8 mouse cellular contexts compared by ENCODE assay signal in genomic region chr11:101066549-101067412, GRCm38 (mm10). TPM values are rescaled to one million over a fixed set of nuclear protein-coding genes. Genes with fewer than 3 reads are reported as not detected.
DNase-seq lines count a peak whose midpoint lies in the region; ATAC-seq and TF ChIP-seq lines count a peak whose summit lies in the region.

No protein-coding gene starts in this region.

- no peak overlapping the region for H3K9ac ChIP-seq in heart, postnatal 0 days (replicated peaks; ENCODE audit: low read depth, low read length)
- H3K9ac ChIP-seq in liver, postnatal 0 days (replicated peaks): peak overlapping the region; percentile 47; the same call in 1 of the 2 replicates

- H3K4me1 ChIP-seq in E14TG2a.4 (replicated peaks; ENCODE audit: low read depth, low read length): peaks cover 53% of the 10 kb centered on the region
- peaks cover 53% of the 10 kb centered on the region for H3K4me1 ChIP-seq in forebrain, embryonic 10.5 days
- peaks cover 37% of the 10 kb centered on the region for H3K4me1 ChIP-seq in heart, postnatal 0 days (ENCODE audit: control insufficient read depth, insufficient read depth)
- peaks cover 59% of the 10 kb centered on the region for H3K4me1 ChIP-seq in liver, postnatal 0 days (ENCODE audit: insufficient read depth)

- H3K4me2 ChIP-seq in heart, postnatal 0 days (ENCODE audit: low read depth, low read length): peak overlapping the region; percentile 51
- peak overlapping the region; percentile 74 for H3K4me2 ChIP-seq in liver, postnatal 0 days (ENCODE audit: low read depth, low read length)

- no peak for TF ChIP-seq POLR2A in brain, embryonic 14.5 days (IDR thresholded peaks at IDR 0.05; ENCODE audit: borderline replicate concordance, extremely low read depth, insufficient read depth, insufficient read length, poor library complexity, severe bottlenecking)

- WGBS in forebrain, embryonic 10.5 days: 19% methylated on average over 18 of the region's 18 CpGs
- 15% methylated on average over 18 of the region's 18 CpGs for WGBS in heart, postnatal 0 days
- 19% methylated on average over 18 of the region's 18 CpGs for WGBS in liver, postnatal 0 days (ENCODE audit: insufficient replicate concordance)

- no peaks in the 10 kb centered on the region for H3K9me3 ChIP-seq in E14TG2a.4 (ENCODE audit: low read length)
- no peaks in the 10 kb centered on the region for H3K9me3 ChIP-seq in forebrain, embryonic 10.5 days
- H3K9me3 ChIP-seq in heart, postnatal 0 days (replicated peaks; ENCODE audit: control insufficient read depth, low read length): no peaks in the 10 kb centered on the region
- no peaks in the 10 kb centered on the region for H3K9me3 ChIP-seq in liver, postnatal 0 days (ENCODE audit: low read length)

- ATAC-seq in heart, postnatal 0 days (ENCODE audit: insufficient read depth, low read depth): no peak
- no peak for ATAC-seq in liver, postnatal 0 days
- ATAC-seq in neutrophil, adult 5-6 weeks (ENCODE audit: extremely low read depth, insufficient number of reproducible peaks, low FRiP score, poor library complexity, severe bottlenecking): peak; percentile 43; the same call in 1 of the 2 replicates

- H3K27me3 ChIP-seq in E14TG2a.4 (ENCODE audit: insufficient read depth, low read length): peaks cover 38% of the 10 kb centered on the region
- peaks cover 36% of the 10 kb centered on the region for H3K27me3 ChIP-seq in forebrain, embryonic 10.5 days (ENCODE audit: poor library complexity, severe bottlenecking)
- H3K27me3 ChIP-seq in heart, postnatal 0 days (ENCODE audit: control insufficient read depth, insufficient read depth, low read length): no peaks in the 10 kb centered on the region
- H3K27me3 ChIP-seq in liver, postnatal 0 days (ENCODE audit: insufficient read depth, low read length): no peaks in the 10 kb centered on the region

- peaks cover 6% of the 10 kb centered on the region; the same call in 1 of the 2 replicates for H3K36me3 ChIP-seq in E14TG2a.4 (ENCODE audit: insufficient read depth, low read length)
- H3K36me3 ChIP-seq in forebrain, embryonic 10.5 days (replicated peaks): peaks cover 18% of the 10 kb centered on the region
- peaks cover 6% of the 10 kb centered on the region; the same call in 1 of the 2 replicates for H3K36me3 ChIP-seq in heart, postnatal 0 days (replicated peaks; ENCODE audit: control insufficient read depth, insufficient read depth, low read length)
- H3K36me3 ChIP-seq in liver, postnatal 0 days (replicated peaks; ENCODE audit: insufficient read depth, low read length): peaks cover 11% of the 10 kb centered on the region

- TF ChIP-seq EP300 in heart, postnatal 0 days (IDR thresholded peaks at IDR 0.05; ENCODE audit: low read depth): no peak
- peak; percentile 13; the same call in 1 of the 2 replicates for TF ChIP-seq EP300 in liver, postnatal 0 days (IDR thresholded peaks at IDR 0.05; ENCODE audit: low read depth)

- peak overlapping the region; percentile 71 for H3K27ac ChIP-seq in forebrain, embryonic 10.5 days
- peak overlapping the region; percentile 18; the same call in 1 of the 2 replicates for H3K27ac ChIP-seq in heart, postnatal 0 days (ENCODE audit: low read depth)
- peak overlapping the region; percentile 98 for H3K27ac ChIP-seq in liver, postnatal 0 days (ENCODE audit: low read depth)

- peak; percentile 69 for TF ChIP-seq CTCF in E14TG2a.4 (conservative IDR thresholded peaks at IDR 0.05; ENCODE audit: low read length)
- TF ChIP-seq CTCF in brain, embryonic 14.5 days (IDR thresholded peaks at IDR 0.05; ENCODE audit: borderline replicate concordance, extremely low read depth, insufficient read depth, insufficient read length): peak; percentile 97
- TF ChIP-seq CTCF in heart, postnatal 0 days (IDR thresholded peaks at IDR 0.05; ENCODE audit: low read depth): peak; percentile 98
- peak; percentile 99 for TF ChIP-seq CTCF in liver, postnatal 0 days (IDR thresholded peaks at IDR 0.05; ENCODE audit: low read depth)

- H3K4me3 ChIP-seq in E14TG2a.4 (replicated peaks; ENCODE audit: low read length): peak overlapping the region; percentile 67
- H3K4me3 ChIP-seq in forebrain, embryonic 10.5 days: peak overlapping the region; percentile 50
- peak overlapping the region; percentile 13; the same call in 1 of the 2 replicates for H3K4me3 ChIP-seq in heart, postnatal 0 days (ENCODE audit: low read depth, low read length)
- peak overlapping the region; percentile 33 for H3K4me3 ChIP-seq in liver, postnatal 0 days (ENCODE audit: low read depth, low read length)

- peak; percentile 89 for DNase-seq in brain, embryonic 14.5 days (ENCODE audit: low read depth)
- peak; percentile 88 for DNase-seq in forebrain, embryonic 10.5 days (ENCODE audit: extremely low spot score, low spot score)
- peak; percentile 62 for DNase-seq in heart, postnatal 0 days (ENCODE audit: low spot score)
- DNase-seq in kidney, postnatal 25 days: peak; percentile 90 to 92
- DNase-seq in liver, postnatal 0 days: peak; percentile 89
- DNase-seq in thymus, adult 18-20 months: peak; percentile 66 to 72

RNA-seq across cellular contexts. Expression of gene Naglu, which starts 3.0 kb away (rescaled TPM):
- 11.9 and 12.5 TPM in 2 replicates for polyA plus RNA-seq in brain, embryonic 14.5 days (2012; rRNA removed)
- 8.2 and 9.3 TPM in 2 replicates for polyA plus RNA-seq in forebrain, embryonic 10.5 days (2016; fragmentation: Nextera tagmentation; extraction: Ambion mirVana)
- total RNA-seq in heart, postnatal 0 days (2014; rRNA removed; ENCODE audit: low replicate concordance): 15.8 and 20.2 TPM in 2 replicates
- 10.3 and 12.0 TPM in 2 replicates for polyA plus RNA-seq in heart, postnatal 0 days (2015; fragmentation: Nextera tagmentation; extraction: Ambion mirVana)
- 19.1 and 19.3 TPM in 2 replicates for polyA plus RNA-seq in liver, postnatal 0 days (2015; fragmentation: Nextera tagmentation; extraction: Ambion mirVana)
- 11.1 and 13.6 TPM in 2 replicates for total RNA-seq in neutrophil, adult 5-6 weeks (2017)

RNA-seq across cellular contexts. Expression of gene Hsd17b1, which starts 11.4 kb away (rescaled TPM):
- polyA plus RNA-seq in brain, embryonic 14.5 days (2012; rRNA removed): 0.50 and 0.78 TPM in 2 replicates
- 0.10 and 0.11 TPM in 2 replicates for polyA plus RNA-seq in forebrain, embryonic 10.5 days (2016; fragmentation: Nextera tagmentation; extraction: Ambion mirVana)
- total RNA-seq in heart, postnatal 0 days (2014; rRNA removed; ENCODE audit: low replicate concordance): not detected in 2 replicates
- polyA plus RNA-seq in heart, postnatal 0 days (2015; fragmentation: Nextera tagmentation; extraction: Ambion mirVana): 0.08 TPM in 1 of 2 replicates, not detected in the other
- 0.23 and 0.33 TPM in 2 replicates for polyA plus RNA-seq in liver, postnatal 0 days (2015; fragmentation: Nextera tagmentation; extraction: Ambion mirVana)
- total RNA-seq in neutrophil, adult 5-6 weeks (2017): 2.3 and 3.4 TPM in 2 replicates

RNA-seq across cellular contexts. Expression of gene Coasy, which starts 15.6 kb away (rescaled TPM):
- polyA plus RNA-seq in brain, embryonic 14.5 days (2012; rRNA removed): 49.1 and 77.5 TPM in 2 replicates
- 51.4 and 53.3 TPM in 2 replicates for polyA plus RNA-seq in forebrain, embryonic 10.5 days (2016; fragmentation: Nextera tagmentation; extraction: Ambion mirVana)
- total RNA-seq in heart, postnatal 0 days (2014; rRNA removed; ENCODE audit: low replicate concordance): 44.6 and 64.1 TPM in 2 replicates
- polyA plus RNA-seq in heart, postnatal 0 days (2015; fragmentation: Nextera tagmentation; extraction: Ambion mirVana): 26.8 and 26.9 TPM in 2 replicates
- 38.5 and 42.9 TPM in 2 replicates for polyA plus RNA-seq in liver, postnatal 0 days (2015; fragmentation: Nextera tagmentation; extraction: Ambion mirVana)
- 11.5 and 18.7 TPM in 2 replicates for total RNA-seq in neutrophil, adult 5-6 weeks (2017)

RNA-seq across cellular contexts. Expression of gene Mlx, which starts 20.3 kb away (rescaled TPM):
- 57.7 and 78.3 TPM in 2 replicates for polyA plus RNA-seq in brain, embryonic 14.5 days (2012; rRNA removed)
- 37.3 and 41.1 TPM in 2 replicates for polyA plus RNA-seq in forebrain, embryonic 10.5 days (2016; fragmentation: Nextera tagmentation; extraction: Ambion mirVana)
- 21.8 and 46.6 TPM in 2 replicates for total RNA-seq in heart, postnatal 0 days (2014; rRNA removed; ENCODE audit: low replicate concordance)
- 26.7 and 29.0 TPM in 2 replicates for polyA plus RNA-seq in heart, postnatal 0 days (2015; fragmentation: Nextera tagmentation; extraction: Ambion mirVana)
- 24.1 and 26.1 TPM in 2 replicates for polyA plus RNA-seq in liver, postnatal 0 days (2015; fragmentation: Nextera tagmentation; extraction: Ambion mirVana)
- 38.7 and 46.3 TPM in 2 replicates for total RNA-seq in neutrophil, adult 5-6 weeks (2017)

RNA-seq across cellular contexts. Expression of gene Psmc3ip, which starts 28.5 kb away (rescaled TPM):
- polyA plus RNA-seq in brain, embryonic 14.5 days (2012; rRNA removed): 19.4 and 24.2 TPM in 2 replicates
- 78.1 and 96.4 TPM in 2 replicates for polyA plus RNA-seq in forebrain, embryonic 10.5 days (2016; fragmentation: Nextera tagmentation; extraction: Ambion mirVana)
- total RNA-seq in heart, postnatal 0 days (2014; rRNA removed; ENCODE audit: low replicate concordance): 1.2 and 7.3 TPM in 2 replicates
- polyA plus RNA-seq in heart, postnatal 0 days (2015; fragmentation: Nextera tagmentation; extraction: Ambion mirVana): 10.3 and 12.0 TPM in 2 replicates
- polyA plus RNA-seq in liver, postnatal 0 days (2015; fragmentation: Nextera tagmentation; extraction: Ambion mirVana): 8.1 and 8.2 TPM in 2 replicates
- total RNA-seq in neutrophil, adult 5-6 weeks (2017): 3.6 and 4.0 TPM in 2 replicates

Comparison
In these comparisons a context has a peak if more than half of its experiments do, and no peak if none do; other contexts are left out.
1. H3K4me3 ChIP-seq: peak in every context shown above with its lines; median percentile 67 in E14TG2a.4; 50 in forebrain, embryonic 10.5 days; 33 in liver, postnatal 0 days; 13 in heart, postnatal 0 days.
2. H3K27ac ChIP-seq: peak in every context shown above with its lines; median percentile 98 in liver, postnatal 0 days; 71 in forebrain, embryonic 10.5 days; 18 in heart, postnatal 0 days.